15 mouse cellular contexts compared by ENCODE assay signal in the genomic region with DNA sequence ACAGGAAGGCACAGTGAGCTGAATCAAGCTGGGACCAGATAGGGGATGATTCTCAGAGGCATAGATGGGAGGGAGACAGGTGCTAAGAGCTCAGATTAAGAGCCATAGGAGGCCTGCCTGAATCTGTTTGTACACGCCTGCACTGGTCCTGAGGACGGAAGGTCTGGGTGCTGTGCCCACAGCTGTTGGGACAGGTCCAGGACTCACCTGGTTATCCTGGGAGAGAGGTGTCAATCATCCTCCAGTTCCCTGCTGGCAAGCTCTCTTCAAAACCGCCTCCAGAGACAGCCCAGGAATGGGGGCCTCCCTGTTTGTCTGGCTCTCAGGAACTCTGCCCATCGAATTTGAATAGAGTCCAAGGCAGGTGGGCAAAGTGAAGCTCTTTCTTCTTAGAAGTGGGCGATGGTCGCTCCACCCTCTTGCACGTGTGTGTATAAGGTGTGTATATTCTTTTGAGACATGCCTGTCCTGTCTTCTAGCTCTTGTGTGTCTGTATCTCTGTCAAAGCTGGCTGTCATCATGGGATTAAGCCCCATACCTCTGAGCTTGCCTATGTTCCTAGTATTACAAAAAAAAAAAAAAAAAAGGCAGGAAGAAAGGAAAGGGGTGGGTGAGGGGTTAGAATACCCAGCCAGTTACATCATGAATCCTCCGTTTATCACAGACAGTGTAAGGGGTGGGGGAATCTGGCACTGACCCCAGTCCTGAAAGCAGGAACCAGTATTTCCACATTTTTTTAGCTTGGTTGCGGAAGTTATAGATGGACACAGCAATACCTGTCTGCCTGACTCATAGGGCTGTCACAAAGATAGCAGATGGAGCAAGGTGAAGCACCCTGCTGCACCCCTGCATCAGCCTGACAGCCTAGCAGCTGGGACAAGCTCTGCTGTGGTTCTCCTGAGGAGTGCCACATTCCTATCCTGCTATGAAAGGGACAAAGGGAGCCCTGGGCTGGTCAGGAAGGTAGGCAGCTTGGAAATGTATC. TPM values are rescaled to one million over a fixed set of nuclear protein-coding genes. Genes with fewer than 3 reads are reported as not detected.
A peak's percentile ranks its signal among the peaks of the same experiment; 100 is the strongest.
DNase-seq lines count a peak whose midpoint lies in the region; ATAC-seq and TF ChIP-seq lines count a peak whose summit lies in the region.
"Had no signal": no experiment of that assay in that cellular context is flagged by ENCODE, and none has a peak within 500 bp of the region (broad histone marks: within the 10 kb centered on the region; RNA-seq: fewer than 3 reads in every experiment).

No protein-coding gene starts in this region.

- no peak for TF ChIP-seq POLR2A in kidney, adult 2 months (IDR thresholded peaks at IDR 0.05; ENCODE audit: low read depth, low read length)

- no peak for TF ChIP-seq CTCF in kidney, adult 2 months (conservative IDR thresholded peaks at IDR 0.05; ENCODE audit: insufficient read depth, insufficient read length, low read depth, low read length)

- peak; percentile 11 for DNase-seq in kidney, adult 2 months
- no peak for DNase-seq in kidney, adult 18-20 months
- DNase-seq in embryonic facial prominence, embryonic 11.5 days (ENCODE audit: low spot score) = peak; percentile 31
- no peak for DNase-seq in limb, embryonic 10.5 days (ENCODE audit: low spot score)
- DNase-seq in natural killer cell, adult 2 months (ENCODE audit: low spot score in 2 of 2) = no peak
- no peak for DNase-seq in hindbrain, embryonic 14.5 days (ENCODE audit: low spot score)
- DNase-seq in adrenal gland, postnatal 10 days = no peak
- DNase-seq: adrenal gland, postnatal 36 days; cerebellum, adult 9-10 months; layer of hippocampus, postnatal 36 days had no signal

- no peaks in the 10 kb centered on the region for H3K27me3 ChIP-seq in kidney, adult 2 months (replicated peaks; ENCODE audit: control insufficient read depth, insufficient read depth, low read length)
- no peaks in the 10 kb centered on the region for H3K27me3 ChIP-seq in embryonic facial prominence, embryonic 11.5 days (ENCODE audit: control insufficient read depth, insufficient read depth, low read length)
- H3K27me3 ChIP-seq in limb, embryonic 10.5 days (ENCODE audit: low read depth, poor library complexity, severe bottlenecking) = no peaks in the 10 kb centered on the region
- no peaks in the 10 kb centered on the region for H3K27me3 ChIP-seq in stomach, embryonic 15.5 days (replicated peaks)
- H3K27me3 ChIP-seq in hindbrain, embryonic 14.5 days (ENCODE audit: control insufficient read depth, insufficient read depth, low read length) = no peaks in the 10 kb centered on the region
- H3K27me3 ChIP-seq: neural tube, embryonic 12.5 days had no signal

- H3K36me3 ChIP-seq in kidney, adult 2 months (ENCODE audit: control insufficient read depth, insufficient read depth, low read length) = no peaks in the 10 kb centered on the region
- no peaks in the 10 kb centered on the region for H3K36me3 ChIP-seq in embryonic facial prominence, embryonic 11.5 days (replicated peaks; ENCODE audit: control insufficient read depth, insufficient read depth, low read depth, low read length)
- no peaks in the 10 kb centered on the region for H3K36me3 ChIP-seq in limb, embryonic 10.5 days
- no peaks in the 10 kb centered on the region for H3K36me3 ChIP-seq in stomach, embryonic 15.5 days
- H3K36me3 ChIP-seq in hindbrain, embryonic 14.5 days (replicated peaks; ENCODE audit: control insufficient read depth, insufficient read depth) = no peaks in the 10 kb centered on the region
- H3K36me3 ChIP-seq: hindbrain, embryonic 10.5 days; neural tube, embryonic 12.5 days had no signal

- no peaks in the 10 kb centered on the region for H3K9me3 ChIP-seq in embryonic facial prominence, embryonic 11.5 days (replicated peaks; ENCODE audit: control insufficient read depth, low read length)
- H3K9me3 ChIP-seq in limb, embryonic 10.5 days (replicated peaks) = no peaks in the 10 kb centered on the region
- no peaks in the 10 kb centered on the region for H3K9me3 ChIP-seq in stomach, embryonic 15.5 days
- no peaks in the 10 kb centered on the region for H3K9me3 ChIP-seq in hindbrain, embryonic 14.5 days (ENCODE audit: control insufficient read depth, low read length)

- no peak overlapping the region for H3K4me2 ChIP-seq in embryonic facial prominence, embryonic 11.5 days (ENCODE audit: low read depth, low read length)
- H3K4me2 ChIP-seq in stomach, embryonic 15.5 days = no peak overlapping the region
- H3K4me2 ChIP-seq in hindbrain, embryonic 14.5 days (replicated peaks) = no peak overlapping the region
- H3K4me2 ChIP-seq: neural tube, embryonic 12.5 days had no signal

- peak; percentile 41; the same call in 1 of the 2 replicates for ATAC-seq in embryonic facial prominence, embryonic 11.5 days (replicated peaks; ENCODE audit: insufficient number of reproducible peaks, low FRiP score, low TSS enrichment, low read depth)
- ATAC-seq in stomach, embryonic 15.5 days (ENCODE audit: insufficient read depth, low FRiP score, low read depth) = peak; percentile 73
- ATAC-seq in hindbrain, embryonic 14.5 days (ENCODE audit: low FRiP score) = no peak
- ATAC-seq: forebrain, embryonic 14.5 days had no signal

- H3K9ac ChIP-seq in embryonic facial prominence, embryonic 11.5 days (replicated peaks; ENCODE audit: low read length) = no peak overlapping the region
- no peak overlapping the region for H3K9ac ChIP-seq in stomach, embryonic 15.5 days
- H3K9ac ChIP-seq in hindbrain, embryonic 14.5 days = no peak overlapping the region
- H3K9ac ChIP-seq: neural tube, embryonic 12.5 days had no signal

- H3K4me3 ChIP-seq in kidney, adult 2 months (ENCODE audit: insufficient read depth, low read depth, low read length) = no peak overlapping the region
- no peak overlapping the region for H3K4me3 ChIP-seq in embryonic facial prominence, embryonic 11.5 days (ENCODE audit: low read depth, low read length)
- H3K4me3 ChIP-seq in limb, embryonic 10.5 days = no peak overlapping the region
- H3K4me3 ChIP-seq in stomach, embryonic 15.5 days (replicated peaks) = no peak overlapping the region
- no peak overlapping the region for H3K4me3 ChIP-seq in hindbrain, embryonic 14.5 days (replicated peaks; ENCODE audit: low read length)
- H3K4me3 ChIP-seq: hindbrain, embryonic 10.5 days; neural tube, embryonic 12.5 days had no signal

- H3K4me1 ChIP-seq in kidney, adult 2 months (ENCODE audit: control insufficient read depth, insufficient read depth, low read length) = no peaks in the 10 kb centered on the region
- no peaks in the 10 kb centered on the region for H3K4me1 ChIP-seq in embryonic facial prominence, embryonic 11.5 days (ENCODE audit: control insufficient read depth, insufficient read depth, low read length)
- peaks cover 13% of the 10 kb centered on the region for H3K4me1 ChIP-seq in limb, embryonic 10.5 days
- H3K4me1 ChIP-seq in stomach, embryonic 15.5 days = no peaks in the 10 kb centered on the region; the same call in 1 of the 2 replicates
- H3K4me1 ChIP-seq in hindbrain, embryonic 14.5 days (replicated peaks; ENCODE audit: control insufficient read depth, insufficient read depth, low read length) = no peaks in the 10 kb centered on the region
- H3K4me1 ChIP-seq: neural tube, embryonic 12.5 days had no signal

- H3K27ac ChIP-seq in kidney, adult 2 months (ENCODE audit: insufficient read depth, low read depth, low read length) = no peak overlapping the region
- H3K27ac ChIP-seq in embryonic facial prominence, embryonic 11.5 days (replicated peaks; ENCODE audit: low read depth, low read length) = no peak overlapping the region
- H3K27ac ChIP-seq in limb, embryonic 10.5 days = peak overlapping the region; percentile 22; the same call in 1 of the 2 replicates
- H3K27ac ChIP-seq in stomach, embryonic 15.5 days = peak overlapping the region; percentile 63
- H3K27ac ChIP-seq in hindbrain, embryonic 14.5 days = no peak overlapping the region
- H3K27ac ChIP-seq: hindbrain, embryonic 10.5 days; macrophage; neural tube, embryonic 12.5 days had no signal

- WGBS in kidney, adult 2 months = 63% methylated on average over 9 of the region's 9 CpGs
- WGBS in embryonic facial prominence, embryonic 11.5 days = 54% methylated on average over 9 of the region's 9 CpGs
- WGBS in limb, embryonic 10.5 days = 63% methylated on average over 9 of the region's 9 CpGs
- 44% methylated on average over 9 of the region's 9 CpGs for WGBS in stomach, embryonic 15.5 days
- WGBS in hindbrain, embryonic 14.5 days = 58% methylated on average over 9 of the region's 9 CpGs

RNA-seq across cellular contexts. Expression of gene Amotl1, which starts 31.1 kb away (rescaled TPM):
- polyA plus RNA-seq in kidney, adult 2 months (2012; rRNA removed) = 15.5 and 19.4 TPM in 2 replicates
- polyA plus RNA-seq in embryonic facial prominence, embryonic 11.5 days (2014; fragmentation: Nextera tagmentation; extraction: Ambion mirVana) = 28.3 and 28.6 TPM in 2 replicates
- polyA plus RNA-seq in limb, embryonic 10.5 days (2016; fragmentation: Nextera tagmentation; extraction: Ambion mirVana) = 24.9 and 32.1 TPM in 2 replicates
- polyA plus RNA-seq in stomach, embryonic 15.5 days (2015; fragmentation: Nextera tagmentation; extraction: Ambion mirVana) = 16.8 and 17.2 TPM in 2 replicates
- polyA plus RNA-seq in hindbrain, embryonic 14.5 days (2014; fragmentation: Nextera tagmentation; extraction: Ambion mirVana) = 10.1 and 10.3 TPM in 2 replicates
- 10 to 100 TPM; 40.7 to 60.7 TPM for total RNA-seq in adrenal gland, postnatal 10 days (2021)

Comparison
In these comparisons a context has a peak if more than half of its experiments do, and no peak if none do; other contexts are left out.
1. DNase-seq: peak in kidney, adult 2 months (single experiment) and embryonic facial prominence, embryonic 11.5 days (single experiment); none in kidney, adult 18-20 months (single experiment), limb, embryonic 10.5 days (single experiment), natural killer cell, adult 2 months (0 of 2), hindbrain, embryonic 14.5 days (single experiment) and adrenal gland, postnatal 10 days (single experiment).
2. H3K27ac ChIP-seq: peak in limb, embryonic 10.5 days (single experiment) and stomach, embryonic 15.5 days (single experiment); none in kidney, adult 2 months (single experiment), embryonic facial prominence, embryonic 11.5 days (single experiment) and hindbrain, embryonic 14.5 days (single experiment).